Mouse (Mus musculus) ES-E14 (cell line): ENCODE results near the gene B130006D01Rik. TPM values are rescaled to one million over a fixed set of nuclear protein-coding genes. Genes with fewer than 3 reads are reported as not detected.

Experiments used
- DNase-seq: peaks from one replicate; pipeline ENCODE4 v3.0.0-alpha.2; 2013; ENCODE audit warnings: low read depth, low spot score
- H3K27ac ChIP-seq: 2 replicates; pipeline ENCODE4 v1.5.1; 2012; ENCODE audit warnings: low read depth, mild to moderate bottlenecking, low read length, moderate library complexity, mixed read lengths; ENCODE audit not compliant: poor library complexity, insufficient read depth, severe bottlenecking
- H3K36me3 ChIP-seq: 2 replicates; pipeline ENCODE4 v1.6.1; 2012; ENCODE audit warnings: mild to moderate bottlenecking, low read length, moderate library complexity, mixed read lengths; ENCODE audit not compliant: control insufficient read depth, poor library complexity, insufficient read depth, severe bottlenecking
- H3K4me1 ChIP-seq, 2 experiments: fragments of 150-350 bp in 1 of 2; sonication (generic) in 1 of 2; 2 replicates each; pipeline ENCODE4 v1.6.1; 2012; ENCODE audit warnings: low read length in 2 of 2, mild to moderate bottlenecking in 1 of 2, mixed read lengths in 1 of 2; ENCODE audit not compliant: control insufficient read depth in 2 of 2, insufficient read depth in 2 of 2, poor library complexity in 1 of 2
- H3K4me3 ChIP-seq, 2 experiments: fragments of 150-350 bp in 1 of 2; sonication (generic) in 1 of 2; 2 replicates each; pipeline ENCODE4 v1.5.1; 2012; ENCODE audit warnings: low read length in 2 of 2, low read depth in 1 of 2, mild to moderate bottlenecking in 1 of 2, mixed read lengths in 1 of 2; ENCODE audit not compliant: insufficient read depth in 1 of 2, poor library complexity in 1 of 2, severe bottlenecking in 1 of 2
- H3K9ac ChIP-seq: 2 replicates; pipeline ENCODE4 v1.6.1; 2012; ENCODE audit warnings: low read depth, mild to moderate bottlenecking, low read length, mixed read lengths; ENCODE audit not compliant: poor library complexity, insufficient read depth, severe bottlenecking
- H3K9me3 ChIP-seq: fragments of 150-350 bp; sonication (generic); 2 replicates; pipeline ENCODE4 v1.6.1; 2012; ENCODE audit warnings: low read depth, mild to moderate bottlenecking, low read length; ENCODE audit not compliant: control insufficient read depth, insufficient read depth
- CHD2 ChIP-seq: IDR thresholded peaks from 2 replicates; pipeline ENCODE4 v1.6.1; 2014; ENCODE audit warnings: mild to moderate bottlenecking, low read depth, low read length, inconsistent platforms
- HCFC1 ChIP-seq: IDR thresholded peaks from 2 replicates; pipeline ENCODE4 v1.6.1; 2012; ENCODE audit warnings: low read length, inconsistent platforms, borderline replicate concordance; ENCODE audit not compliant: insufficient read depth
- MAFK ChIP-seq: IDR thresholded peaks from 2 replicates; pipeline ENCODE4 v1.6.1; 2014; ENCODE audit warnings: mild to moderate bottlenecking, low read depth, low read length, inconsistent platforms; ENCODE audit not compliant: insufficient read depth
- ZC3H11A ChIP-seq: IDR thresholded peaks from 2 replicates; pipeline ENCODE4 v1.6.1; 2012; ENCODE audit warnings: low read depth, mild to moderate bottlenecking, inconsistent platforms, low read length, borderline replicate concordance
- ZNF384 ChIP-seq: IDR thresholded peaks from 2 replicates; pipeline ENCODE4 v1.6.1; 2012; ENCODE audit warnings: low read depth, low read length, inconsistent platforms
- in situ Hi-C, 2 experiments: fragments of 600-800 bp; cut with MboI; formaldehyde crosslinking; loops; one replicate each; pipeline ENCODE4 v1.15.1; 2025; ENCODE audit warnings: low sequenced_read_pairs in 2 of 2, inconsistent platforms in 1 of 2; ENCODE audit not compliant: unreplicated experiment in 2 of 2
- total RNA-seq: library from RNA; depleted of rRNA; stranded (reverse); fragments of 300-350 nt; gene quantifications from 2 replicates; pipeline ENCODE4 v1.2.3, GENCODE M21; 2012; rRNA removed

Gene B130006D01Rik
- total RNA-seq, result 1.5 and 3.0 TPM in 2 replicates

- no peak within 1 kb of the TSS for H3K4me3 ChIP-seq
- H3K27ac ChIP-seq, result no peak within 1 kb of the TSS
- H3K9me3 ChIP-seq, result no peaks in the 10 kb centered on the region
- H3K9ac ChIP-seq, result no peak within 1 kb of the TSS
- peaks cover 2 to 7% of the 10 kb centered on the region in 2 experiments; a peak in 3 of 4 replicates for H3K4me1 ChIP-seq
- H3K36me3 ChIP-seq, result no peaks in the 10 kb centered on the region
- no peak for DNase-seq
- no peak for TF ChIP-seq HCFC1
- TF ChIP-seq MAFK, result no peak
- in situ Hi-C loops, result no loop called here
Observed at GRCm38 (mm10) chr11:95723287-95723686, at the start of gene B130006D01Rik. Gene B130006D01Rik (plus strand): TSS chr11:95723587.

DNA sequence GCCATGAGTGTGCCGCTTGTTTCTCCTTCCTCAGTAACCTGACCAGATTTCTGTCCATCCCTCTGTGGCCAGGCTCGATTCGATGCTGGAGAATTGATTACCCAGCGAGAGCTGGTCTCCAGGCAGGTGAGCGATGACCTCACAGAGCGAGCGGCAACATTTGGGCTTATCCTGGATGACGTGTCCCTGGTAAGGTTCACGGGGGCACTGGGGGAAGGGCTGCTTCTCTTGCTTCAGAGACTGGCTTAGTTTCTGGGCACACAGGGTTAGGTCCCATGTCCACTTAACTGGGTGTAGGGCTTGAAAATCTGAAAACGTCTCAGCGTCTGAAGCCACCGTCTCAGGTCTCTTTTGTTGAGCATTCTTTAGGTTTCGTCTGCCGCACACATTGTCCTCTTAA is 47.9 kb upstream of the B130006D01Rik start:
- DNase-seq, result no peak
- in situ Hi-C loops, result no loop called here
- no peak for TF ChIP-seq CHD2
- no peak for TF ChIP-seq ZNF384
- TF ChIP-seq HCFC1, result no peak
- no peak for TF ChIP-seq ZC3H11A
- no peak for TF ChIP-seq MAFK
- Histone ChIP-seq H3K4me3 (no peak overlapping the region), H3K27ac (no peak overlapping the region), H3K4me1 (peaks cover 0 to 6% of the 10 kb centered on the region in 2 experiments; a peak in 1 of 4 replicates), H3K9ac (no peak overlapping the region), H3K36me3 (peaks cover 65% of the 10 kb centered on the region), H3K9me3 (no peaks in the 10 kb centered on the region)

- DNase-seq, result peak; percentile 74
- Histone ChIP-seq H3K4me1 (peaks cover 2 to 8% of the 10 kb centered on the region in 2 experiments; a peak in 1 of 4 replicates), H3K9me3 (no peaks in the 10 kb centered on the region), H3K4me3 (no peak overlapping the region), H3K9ac (no peak overlapping the region), H3K36me3 (peaks cover 64% of the 10 kb centered on the region), H3K27ac (no peak overlapping the region)
- TF ChIP-seq ZNF384 (no peak), HCFC1 (no peak), ZC3H11A (no peak), MAFK (no peak), CHD2 (no peak)
- in situ Hi-C loops, result no loop called here
Observed at GRCm38 (mm10) chr11:95676307-95676706, 47.1 kb upstream of the B130006D01Rik start.

- in situ Hi-C loops, result no loop called here
- Histone ChIP-seq H3K9me3 (no peaks in the 10 kb centered on the region), H3K27ac (no peak overlapping the region), H3K4me1 (peaks cover 2 to 9% of the 10 kb centered on the region in 2 experiments; a peak in 2 of 4 replicates), H3K4me3 (no peak overlapping the region), H3K9ac (no peak overlapping the region), H3K36me3 (peaks cover 55% of the 10 kb centered on the region)
- DNase-seq, result no peak
- TF ChIP-seq HCFC1 (no peak), ZNF384 (no peak), CHD2 (no peak), MAFK (no peak), ZC3H11A (no peak)
Observed at GRCm38 (mm10) chr11:95677925-95678701, 45.3 kb upstream of the B130006D01Rik start.
